Mouse (Mus musculus) Patski (cell line): ENCODE results near the gene Cdan1. TPM values are rescaled to one million over a fixed set of nuclear protein-coding genes. Genes with fewer than 3 reads are reported as not detected.

Experiments
- ATAC-seq: fragments of 100-300 bp; one replicate; pipeline ENCODE4 v1.8.0; 2021
- CTCF ChIA-PET: fragments of 350-600 bp; sonication (Branson Sonifier 250); formaldehyde crosslinking; loops from one replicate; lab custom pipeline; 2022; ENCODE audit warnings: inconsistent platforms; lab: Charles Lee
- POLR2A ChIA-PET: fragments of 350-600 bp; sonication (Branson Sonifier 250); formaldehyde crosslinking; loops from one replicate; lab custom pipeline; 2022; ENCODE audit warnings: antibody characterized with exemption, inconsistent platforms; lab: Charles Lee
- DNase-seq: peaks from one replicate; pipeline ENCODE4 v3.0.0-alpha.2; 2011; ENCODE audit warnings: low read depth, low spot score
- H3K27me3 ChIP-seq: fragments of 371-371 bp; one replicate; pipeline ENCODE4 v1.5.1; 2021
- CTCF ChIP-seq: fragments of 100-300 bp; IDR thresholded peaks from one replicate; pipeline ENCODE4 v1.5.1; 2021
- in situ Hi-C: fragments of 300-500 bp; cut with MboI; formaldehyde crosslinking; loops from 3 replicates; pipeline ENCODE4 v1.11.1; 2018; ENCODE audit warnings: low pct_unique_long_range_greater_than_20kb, mixed read lengths
- polyA plus RNA-seq: library from polyadenylated mRNA; unstranded; gene quantifications from one replicate; pipeline ENCODE4 v1.2.3, GENCODE M21; 2021

Cdan1 gene
- polyA plus RNA-seq, 1 experiment from 2014 or later, result 14.0 TPM

DNA sequence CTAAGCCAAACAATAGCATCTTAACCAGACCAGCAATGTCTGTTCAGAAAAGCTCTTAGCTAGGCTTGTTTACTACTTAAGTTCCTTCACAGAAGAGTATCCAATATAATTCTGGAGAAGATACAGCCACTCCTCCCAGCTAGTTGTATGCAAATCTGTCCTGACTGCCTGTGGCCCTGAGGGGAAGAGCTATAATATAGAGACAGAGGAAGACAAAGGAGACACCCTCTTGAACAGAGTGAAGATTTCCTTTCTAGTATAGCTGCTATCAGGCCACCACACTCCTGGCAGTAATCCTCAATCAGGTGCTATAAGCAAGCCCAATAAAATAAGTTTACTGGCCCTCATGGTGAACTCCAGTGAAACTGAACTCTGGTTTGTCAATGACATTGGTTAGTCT, 88.0 kb downstream of the Cdan1 start:
- ATAC-seq (no peak), DNase-seq (no peak)
- POLR2A ChIA-PET, result no interaction called here
- CTCF ChIA-PET, result no interaction called here
- in situ Hi-C loops, result no loop called here
- H3K27me3 ChIP-seq, result no peaks in the 10 kb centered on the region
- no peak for TF ChIP-seq CTCF

DNA sequence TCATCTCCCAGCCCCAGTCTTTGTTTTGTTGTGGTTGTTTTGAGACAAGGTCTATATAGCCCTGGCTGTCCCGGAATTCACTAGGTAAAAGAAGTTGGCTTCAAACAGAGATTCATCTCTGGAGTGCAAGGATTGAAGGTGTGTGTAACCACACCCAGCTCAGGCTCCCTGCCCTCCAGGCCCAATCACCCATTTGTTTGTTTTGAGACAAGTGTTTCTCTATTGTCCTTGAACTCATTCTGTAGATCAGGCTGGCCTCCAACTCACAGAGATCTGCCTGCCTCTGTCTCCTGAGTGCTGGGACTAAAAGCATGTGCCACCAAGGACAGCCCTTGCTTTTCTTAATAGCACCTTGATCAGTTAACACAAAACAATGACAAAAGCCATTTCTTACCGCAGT, 101.9 kb downstream of the Cdan1 start:
- in situ Hi-C loops, result no loop called here
- ATAC-seq (no peak), DNase-seq (no peak)
- ChIA-PET POLR2A (interaction anchor here (0.8 kb wide), 1 partner anchor 16 kb away, joined by 6 read pairs; no protein-coding TSS in a partner anchor), CTCF (interaction anchor here (1.4 kb wide), 1 partner anchor 8 kb away, joined by 3 read pairs; no protein-coding TSS in a partner anchor)
- H3K27me3 ChIP-seq, result no peaks in the 10 kb centered on the region
- TF ChIP-seq CTCF, result no peak

DNA sequence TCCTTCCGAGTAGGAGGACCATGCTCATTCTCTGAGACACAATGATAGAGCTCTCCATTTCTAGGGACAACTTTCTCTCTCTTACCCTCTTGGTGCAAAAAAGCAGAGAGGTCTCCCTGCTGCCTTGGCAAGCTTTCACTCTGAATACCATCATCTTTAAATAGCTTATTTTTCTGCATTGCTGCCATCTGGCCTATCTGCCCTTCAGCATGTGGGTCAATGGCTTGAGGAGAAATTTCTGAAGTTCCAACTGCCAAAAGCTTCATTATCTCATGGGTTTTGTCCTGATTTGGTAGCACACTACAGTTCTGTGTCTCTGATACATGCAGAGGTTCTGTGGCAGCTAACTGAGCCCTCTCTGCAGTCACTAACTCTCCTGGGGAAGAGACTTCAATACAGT, 104.4 kb downstream of the Cdan1 start:
- in situ Hi-C loops, result no loop called here
- no peak for TF ChIP-seq CTCF
- DNase-seq, result no peak
- H3K27me3 ChIP-seq, result no peaks in the 10 kb centered on the region
- no peak for ATAC-seq
- ChIA-PET POLR2A (no interaction called here), CTCF (no interaction called here)

DNA sequence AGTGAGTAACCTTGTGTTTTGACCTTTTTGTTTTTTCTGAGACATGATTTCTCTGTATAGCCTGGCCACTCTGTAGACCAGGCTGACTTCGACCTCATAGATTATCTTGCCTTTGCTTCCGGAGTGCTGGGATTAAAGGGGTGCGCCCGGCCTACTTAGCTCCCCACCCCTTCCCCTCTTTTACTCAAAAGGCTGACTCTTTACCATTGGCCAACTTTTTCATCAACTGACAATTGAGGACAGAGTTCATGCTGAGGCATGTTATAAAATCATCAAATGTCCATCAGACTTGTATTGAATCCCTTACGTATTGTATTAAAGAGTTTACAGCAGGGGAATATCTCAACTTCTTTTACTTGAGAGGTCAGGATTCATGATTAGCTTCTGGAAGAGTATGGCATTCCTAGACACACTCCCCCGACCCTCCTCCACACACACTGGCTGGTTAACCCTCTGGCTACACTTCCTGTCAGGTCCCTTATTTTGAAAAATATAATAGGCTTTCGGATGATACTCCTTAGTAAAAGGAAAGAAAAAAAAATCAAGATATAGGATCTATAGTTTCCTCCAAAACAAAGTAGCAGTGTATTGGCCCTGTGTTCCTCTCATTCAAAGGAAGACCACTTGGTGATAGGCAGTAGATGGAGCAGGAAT, 117.9 kb downstream of the Cdan1 start:
- no peak for ATAC-seq

DNA sequence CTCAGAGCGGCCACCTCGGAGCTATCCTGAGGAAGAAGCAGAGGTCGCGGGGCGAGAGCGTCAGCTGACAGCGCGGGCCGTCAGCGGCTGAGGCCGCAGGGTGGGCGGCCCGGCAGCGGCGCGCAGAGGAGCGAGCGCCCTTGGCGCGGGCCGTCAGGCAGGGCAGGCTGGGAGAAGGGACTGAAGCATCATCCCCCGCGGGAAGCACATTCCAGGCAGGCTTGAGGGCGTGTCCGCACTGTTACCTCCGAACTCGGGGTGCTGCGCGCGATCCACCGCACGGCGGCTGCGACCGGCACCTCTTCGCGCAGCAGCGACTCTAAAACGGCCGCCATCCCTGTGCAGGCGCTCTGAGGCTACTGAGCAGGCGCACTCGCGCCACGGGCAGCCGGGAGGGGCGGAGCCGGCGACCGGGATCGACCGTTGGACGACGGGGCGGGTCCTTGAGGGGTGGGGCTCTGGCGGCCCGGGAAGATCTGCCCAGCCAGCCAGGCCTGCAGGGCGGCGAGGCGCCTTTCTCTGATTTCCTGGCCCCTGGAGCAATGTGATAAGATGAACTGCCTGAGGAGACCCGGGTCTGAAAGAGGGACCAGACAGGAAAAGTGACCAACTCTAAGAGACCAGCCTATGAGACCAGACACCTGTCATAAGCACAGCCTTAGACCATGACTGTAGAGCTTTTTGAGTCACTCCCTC, 118.6 kb downstream of the Cdan1 start:
- POLR2A ChIA-PET, result interaction anchor here (0.6 to 1.6 kb wide), 3 partner anchors 8 to 381 kb away, joined by 3 to 4 read pairs (median 3); no protein-coding TSS in a partner anchor
- CTCF ChIA-PET, result interaction anchor here (0.9 kb wide), 1 partner anchor 136 kb away, joined by 4 read pairs; no protein-coding TSS in a partner anchor
- ATAC-seq, result peak; percentile 86
- in situ Hi-C loops, result no loop called here
- peak; percentile 54 for DNase-seq
- no peaks in the 10 kb centered on the region for H3K27me3 ChIP-seq
- TF ChIP-seq CTCF, result no peak

More for the DNA sequence above, 117.9 kb downstream of the Cdan1 start:
- no peak for DNase-seq
- in situ Hi-C loops, result no loop called here
- ChIA-PET POLR2A (interaction anchor here (0.6 kb wide), 1 partner anchor 169 kb away, joined by 3 read pairs; no protein-coding TSS in a partner anchor), CTCF (interaction anchor here (0.9 to 1.0 kb wide), 2 partner anchors 15 to 135 kb away, joined by 3 to 4 read pairs; no protein-coding TSS in a partner anchor)
- no peaks in the 10 kb centered on the region for H3K27me3 ChIP-seq
- TF ChIP-seq CTCF, result no peak

DNA sequence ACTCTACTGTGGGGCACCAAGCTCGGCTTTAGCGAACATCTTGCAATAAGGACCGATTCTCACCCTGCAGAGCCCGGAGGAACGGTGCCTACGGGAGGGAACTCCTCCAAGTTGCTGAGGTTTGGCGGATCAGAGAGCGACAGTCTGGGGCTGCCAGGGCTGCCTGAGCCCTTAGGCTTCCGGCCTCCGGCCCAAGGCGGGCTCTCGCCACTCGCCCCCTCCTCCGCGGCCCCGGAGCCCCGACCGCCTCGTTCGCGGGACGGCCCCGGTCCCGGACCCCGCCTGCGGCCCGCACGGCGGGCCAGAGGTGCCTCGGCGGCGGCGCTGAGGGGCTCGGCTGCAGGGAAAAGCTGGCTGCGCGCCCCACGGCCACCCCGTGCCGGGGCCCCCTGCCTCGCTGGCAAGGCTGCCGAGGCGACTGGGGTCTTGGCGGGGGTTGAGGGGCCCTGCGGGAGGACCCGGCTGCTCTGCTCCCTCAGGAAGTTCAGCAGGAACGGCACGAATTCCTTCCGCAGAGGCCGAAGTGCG, 119.2 kb downstream of the Cdan1 start:
- ATAC-seq (peak; percentile 11), DNase-seq (peak; percentile 2)
- no peak for TF ChIP-seq CTCF
- ChIA-PET POLR2A (interaction anchor here (0.6 to 1.6 kb wide), 2 partner anchors 8 to 381 kb away, joined by 3 to 4 read pairs; no protein-coding TSS in a partner anchor), CTCF (no interaction called here)
- H3K27me3 ChIP-seq, result no peaks in the 10 kb centered on the region
- in situ Hi-C loops, result no loop called here

DNA sequence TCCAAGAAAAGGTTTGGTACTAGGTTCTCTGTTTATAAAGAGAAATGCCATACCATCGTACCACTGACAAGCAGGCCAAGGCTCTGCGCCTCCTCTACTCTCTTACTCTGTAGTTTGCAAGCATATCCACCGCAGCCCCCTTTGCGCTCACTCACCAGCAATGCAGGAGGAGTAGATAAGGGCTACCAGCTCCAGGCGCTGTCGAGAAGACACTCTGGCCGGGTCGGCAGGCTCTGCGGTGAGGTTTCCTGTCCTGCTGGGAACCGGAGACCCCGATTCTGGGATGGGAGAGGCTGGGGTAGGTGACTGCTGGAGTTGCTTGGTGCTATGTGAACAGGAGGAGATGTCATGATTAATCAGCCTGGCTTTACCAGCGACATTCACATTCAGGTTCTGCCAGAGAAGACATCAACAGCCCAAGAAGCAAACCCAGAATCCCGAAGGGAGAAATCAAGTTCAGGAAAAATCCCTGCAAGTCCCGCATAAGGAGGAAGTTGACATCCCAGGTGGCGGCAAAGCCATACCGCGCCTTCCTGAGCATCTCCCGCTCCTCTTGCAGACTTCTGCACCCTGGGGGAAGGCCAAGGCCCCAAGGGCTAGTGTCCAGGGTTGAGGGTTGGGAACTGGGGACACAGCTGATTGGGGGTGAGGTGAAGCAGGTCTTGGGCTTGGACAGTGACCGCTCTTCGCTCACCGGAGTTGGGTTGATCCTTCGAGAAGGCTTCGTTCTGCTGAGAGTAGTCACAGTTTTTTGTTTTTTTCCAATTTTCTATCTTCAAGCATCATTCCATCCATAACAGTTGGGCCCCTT, 119.9 kb downstream of the Cdan1 start:
- ChIA-PET CTCF (interaction anchor here (1.3 kb wide), 1 partner anchor 12 kb away, joined by 3 read pairs; no protein-coding TSS in a partner anchor), POLR2A (interaction anchor here (1.6 kb wide), 1 partner anchor 9 kb away, joined by 4 read pairs; no protein-coding TSS in a partner anchor)
- in situ Hi-C loops, result no loop called here
- no peaks in the 10 kb centered on the region for H3K27me3 ChIP-seq
- DNase-seq, result no peak
- no peak for TF ChIP-seq CTCF
- no peak for ATAC-seq

DNA sequence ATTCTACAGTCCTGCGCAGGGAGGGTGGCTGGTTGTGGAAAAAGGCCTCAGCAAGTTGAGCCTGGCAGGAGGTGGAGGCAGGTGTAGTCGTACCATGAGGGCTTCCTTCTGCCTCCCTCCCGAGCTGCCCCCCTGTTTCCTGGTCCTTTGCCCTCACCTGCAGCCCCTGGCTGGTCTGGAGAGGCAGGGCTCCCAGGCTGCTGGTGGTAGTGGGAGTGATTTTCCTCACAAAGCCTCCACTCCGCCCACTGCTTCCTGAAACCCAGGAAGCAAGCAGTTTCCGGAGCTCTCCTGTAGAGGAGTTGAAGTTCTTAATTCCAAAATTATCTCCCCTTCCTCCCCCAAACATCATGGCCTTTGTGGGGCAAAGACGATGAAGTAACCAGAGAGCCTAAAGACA, 125.8 kb downstream of the Cdan1 start:
- ChIA-PET CTCF (no interaction called here), POLR2A (no interaction called here)
- H3K27me3 ChIP-seq, result no peaks in the 10 kb centered on the region
- DNase-seq, result no peak
- TF ChIP-seq CTCF, result no peak
- ATAC-seq, result no peak
- in situ Hi-C loops, result no loop called here

DNA sequence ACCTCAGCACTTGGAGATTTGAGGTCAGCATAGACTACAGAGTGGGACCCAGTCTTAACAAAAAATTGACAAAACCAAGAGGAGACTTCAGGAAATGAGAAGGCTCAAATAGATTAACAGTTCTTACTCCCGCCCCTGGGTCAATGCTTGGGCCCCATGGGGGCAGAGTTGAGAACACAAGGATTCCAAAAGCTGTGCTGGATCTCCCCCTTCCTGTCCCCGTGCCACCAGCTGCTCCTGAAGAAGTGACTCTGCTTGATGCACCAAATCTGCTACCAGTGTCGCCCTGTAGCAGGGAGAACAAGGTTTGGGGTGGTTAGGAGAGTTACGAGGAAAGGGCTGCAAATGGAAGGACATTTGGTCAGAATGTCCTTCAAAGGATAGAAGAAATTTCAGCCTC, 126.3 kb downstream of the Cdan1 start:
- ChIA-PET POLR2A (interaction anchor here (0.6 kb wide), 1 partner anchor 333 kb away, joined by 4 read pairs; no protein-coding TSS in a partner anchor), CTCF (no interaction called here)
- H3K27me3 ChIP-seq, result no peaks in the 10 kb centered on the region
- ATAC-seq, result no peak
- DNase-seq, result no peak
- in situ Hi-C loops, result no loop called here
- TF ChIP-seq CTCF, result no peak

DNA sequence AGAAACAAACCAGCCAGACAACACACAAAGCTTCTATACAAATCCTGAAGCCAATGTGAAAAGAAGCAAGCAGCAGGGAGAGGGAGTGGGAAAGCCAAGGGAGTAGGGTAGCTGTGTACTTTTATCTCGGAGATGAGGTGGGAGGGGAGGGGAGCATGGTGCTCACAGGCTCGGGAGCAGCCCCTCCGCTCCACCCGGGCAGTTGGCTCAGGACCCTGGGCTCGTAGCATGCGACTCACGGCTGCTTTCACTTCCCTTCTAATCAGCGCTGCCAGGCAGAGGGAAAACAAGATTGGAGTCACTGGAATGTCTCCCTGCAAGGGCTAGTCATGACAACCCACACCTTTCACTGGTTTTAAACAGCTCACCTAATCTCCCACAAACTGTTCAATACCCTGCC, 127.4 kb downstream of the Cdan1 start:
- no peaks in the 10 kb centered on the region for H3K27me3 ChIP-seq
- in situ Hi-C loops, result no loop called here
- CTCF ChIA-PET, result no interaction called here
- DNase-seq, result no peak
- POLR2A ChIA-PET, result no interaction called here
- TF ChIP-seq CTCF, result no peak
- no peak for ATAC-seq
